Mouse (Mus musculus) E14TG2a.4 (cell line): ENCODE results near the gene Rhd.

Source experiments
- CTCF ChIP-seq: conservative IDR thresholded peaks from 2 replicates; pipeline ENCODE4 v1.5.1; 2014; ENCODE audit warnings: low read length
- NANOG ChIP-seq: IDR thresholded peaks from 2 replicates; pipeline ENCODE4 v1.6.1; 2014; ENCODE audit warnings: borderline replicate concordance, low read length, mixed read lengths
- POU5F1 ChIP-seq: IDR thresholded peaks from 2 replicates; pipeline ENCODE4 v1.6.1; 2014; ENCODE audit warnings: low read length, borderline replicate concordance

DNA sequence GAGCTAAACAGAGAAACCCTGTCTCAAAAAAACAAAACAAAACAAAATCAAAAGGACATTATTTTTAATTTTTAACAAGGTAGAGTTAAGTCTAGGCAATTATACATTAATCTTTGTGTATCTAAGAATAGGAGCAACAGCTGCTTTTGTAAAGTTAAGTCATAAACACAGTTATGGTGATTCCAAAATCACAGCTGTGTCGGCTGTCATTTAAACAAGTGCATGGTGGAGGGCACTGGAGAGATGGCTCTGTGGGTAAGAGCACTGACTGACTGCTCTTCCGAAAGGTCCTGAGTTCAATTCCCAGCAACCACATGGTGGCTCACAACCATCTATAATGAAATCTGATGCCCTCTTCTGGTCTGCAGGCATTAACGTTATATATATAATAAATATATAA, 32.4 kb upstream of the Rhd start:
- TF ChIP-seq CTCF (no peak), NANOG (no peak), POU5F1 (no peak)
